Mouse (Mus musculus): ENCODE measurements around the gene Rnd3.

The Rnd3 gene

DNA sequence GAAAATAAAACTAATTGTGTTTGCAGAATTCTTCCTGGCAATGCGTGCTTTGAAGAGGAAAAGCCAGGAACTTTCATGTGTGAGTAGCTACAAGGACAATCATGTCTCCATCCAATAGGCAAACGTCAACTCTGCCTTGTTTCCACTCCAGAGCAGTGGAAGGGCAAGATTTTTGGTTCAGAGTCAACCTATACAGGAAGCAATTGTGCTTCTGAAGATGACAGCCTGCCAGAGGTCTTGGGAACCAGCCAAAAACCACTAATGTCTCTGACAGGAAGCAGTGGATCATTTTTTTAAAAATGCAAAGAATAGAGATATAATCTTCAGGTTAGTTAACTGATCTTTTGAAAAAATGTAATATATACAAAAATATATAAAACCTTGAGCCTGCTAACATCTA lies 38.6 kb downstream of the Rnd3 start:
- peak; percentile 40 for DNase-seq

DNA sequence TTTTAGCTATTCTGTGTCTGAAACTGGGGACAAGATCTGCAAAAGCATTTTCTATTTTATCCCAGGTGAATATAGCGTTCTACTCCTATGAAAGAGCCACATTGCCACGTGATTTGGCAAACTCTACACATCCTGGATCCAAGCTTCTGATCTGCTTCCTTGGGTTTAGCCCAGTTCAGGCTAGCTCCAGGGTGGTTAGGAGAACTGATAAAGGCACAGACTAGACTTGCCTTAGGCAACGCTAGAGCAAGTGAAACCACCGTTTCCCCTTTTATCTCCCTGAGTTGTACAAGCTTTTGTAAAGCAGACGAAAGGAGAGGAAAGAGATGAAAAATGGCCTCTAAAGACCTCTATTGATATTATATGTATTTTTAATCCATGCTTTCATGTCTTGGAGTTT lies 40.3 kb downstream of the Rnd3 start:
- DNase-seq, result no peak

DNA sequence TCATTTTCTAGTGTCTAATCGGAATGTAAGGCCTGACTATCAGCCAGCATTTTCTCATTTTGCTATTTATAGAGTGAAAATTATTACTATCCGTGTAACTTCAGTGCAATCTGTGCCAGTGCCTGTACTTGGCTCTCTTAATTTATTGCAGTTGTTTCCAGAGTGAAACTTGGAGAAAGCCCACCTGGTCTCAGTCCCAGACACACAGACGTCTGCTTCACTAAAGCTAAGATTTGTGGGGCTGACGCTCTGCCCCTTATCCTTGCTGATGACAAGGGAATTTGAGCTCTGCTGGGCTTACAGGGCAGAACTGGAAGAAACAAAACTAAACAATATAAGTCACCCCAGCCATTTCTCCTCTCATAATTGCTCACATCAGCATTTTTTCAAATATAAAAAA lies 47.7 kb downstream of the Rnd3 start:
- peak; percentile 49 for DNase-seq

DNA sequence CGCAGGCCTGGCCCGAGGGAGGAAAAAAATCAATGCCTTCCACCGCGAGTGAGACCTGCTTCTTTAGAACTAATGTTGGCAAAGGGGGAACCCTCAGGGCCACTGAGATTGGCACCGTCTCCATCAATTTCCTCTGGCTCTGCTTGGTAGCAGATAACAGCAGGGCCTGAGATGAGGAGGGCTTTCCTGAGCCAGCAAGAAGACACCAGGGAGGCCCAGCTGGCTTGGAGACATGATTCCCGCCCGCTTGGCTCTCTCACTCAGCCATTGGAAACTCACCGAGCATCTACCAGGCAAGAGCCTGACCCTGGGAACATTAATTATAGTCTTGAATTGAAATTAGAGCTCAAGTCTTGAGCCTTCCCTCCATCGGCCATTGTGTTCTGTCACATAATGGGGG lies 48.9 kb downstream of the Rnd3 start:
- DNase-seq, result no peak

DNA sequence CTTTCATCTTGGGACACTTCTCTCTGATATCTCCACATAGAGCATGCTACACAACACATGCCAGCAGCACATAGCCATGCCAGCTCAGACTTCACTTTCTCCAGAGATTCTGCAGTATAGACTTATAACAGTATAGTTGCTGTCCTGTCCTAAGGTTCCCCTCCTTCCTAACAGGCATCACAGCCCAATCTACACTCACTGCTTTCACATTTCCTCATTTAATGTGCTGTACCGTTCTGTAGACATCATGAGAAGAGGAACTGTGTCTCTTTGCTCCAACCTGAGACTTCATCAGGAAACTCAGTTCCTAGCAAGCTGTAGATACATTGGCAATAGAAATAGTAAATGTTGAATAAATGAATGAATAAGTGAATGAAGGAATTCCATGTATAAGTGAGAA lies 49.7 kb downstream of the Rnd3 start:
- DNase-seq, result no peak

DNA sequence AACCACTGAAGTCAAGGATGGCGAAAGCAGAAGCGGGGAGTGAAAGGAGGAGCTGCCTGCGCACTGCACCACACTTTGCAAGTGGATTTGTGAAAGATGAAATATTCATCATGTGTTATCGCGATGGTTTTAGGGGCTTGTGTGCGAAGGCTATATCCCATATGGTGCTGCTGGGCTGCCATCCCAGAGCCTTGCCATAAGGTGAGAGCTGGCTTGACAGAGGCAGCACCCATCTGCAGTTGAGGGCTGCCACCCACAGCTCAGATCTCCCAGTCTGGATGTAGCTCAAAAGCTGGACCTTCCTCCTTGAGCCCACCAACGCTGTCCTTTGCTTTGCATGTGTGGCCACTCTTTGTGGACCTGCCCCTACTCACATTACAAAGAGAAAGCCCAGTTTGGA lies 58.2 kb downstream of the Rnd3 start:
- DNase-seq, result no peak

DNA sequence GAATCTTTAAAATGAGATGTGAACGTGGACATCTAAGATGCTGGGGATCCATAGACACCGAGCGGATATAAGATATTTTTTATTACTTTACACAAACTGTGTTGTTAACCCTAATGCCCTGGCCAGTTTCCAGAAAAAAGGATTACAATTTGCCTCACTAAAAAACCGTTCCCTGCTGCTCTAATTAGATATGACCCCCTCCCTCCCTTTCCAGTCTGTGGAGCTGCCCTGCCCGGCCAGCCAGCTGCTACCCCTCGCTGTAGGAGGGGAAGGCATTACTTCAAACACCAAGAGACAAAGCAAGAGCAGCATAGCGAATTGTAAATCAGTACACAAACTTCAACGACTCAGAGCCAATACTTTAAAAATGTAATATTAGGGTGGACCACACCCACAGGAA lies 58.9 kb downstream of the Rnd3 start:
- DNase-seq, result no peak

DNA sequence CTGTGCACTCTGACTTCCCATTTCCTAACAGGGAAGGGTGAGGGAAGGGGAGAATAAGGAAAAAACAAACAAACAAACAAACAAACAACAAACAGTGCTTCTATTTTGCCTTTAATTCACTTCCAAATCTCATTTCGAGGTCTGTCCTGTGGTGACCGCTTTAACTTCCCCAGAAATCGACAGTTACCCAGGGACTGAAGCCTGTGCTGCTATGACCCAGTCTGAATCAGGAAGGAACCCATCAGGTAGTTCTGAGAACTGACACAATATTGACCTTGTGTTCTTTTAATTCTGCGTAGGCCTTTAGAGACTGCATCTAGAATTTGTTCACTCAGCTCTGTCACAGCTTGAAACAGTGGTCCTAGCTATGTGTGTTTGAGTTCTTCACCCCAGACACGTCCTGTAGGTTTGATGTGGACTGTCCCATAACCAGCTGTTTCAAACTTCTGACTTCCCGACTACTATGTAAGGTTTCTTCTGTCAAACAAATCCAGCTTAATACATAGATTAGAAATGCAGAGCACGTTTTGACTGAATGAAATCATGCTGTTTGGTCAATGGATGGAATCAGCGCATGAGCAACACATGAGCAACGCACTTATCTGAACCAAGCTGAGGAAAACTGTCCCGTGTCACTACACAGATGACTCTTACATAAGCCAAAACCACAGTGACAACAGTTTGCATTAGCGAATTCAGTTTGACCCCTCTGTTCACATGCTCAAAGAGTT lies 59.9 kb downstream of the Rnd3 start:
- no peak for DNase-seq

DNA sequence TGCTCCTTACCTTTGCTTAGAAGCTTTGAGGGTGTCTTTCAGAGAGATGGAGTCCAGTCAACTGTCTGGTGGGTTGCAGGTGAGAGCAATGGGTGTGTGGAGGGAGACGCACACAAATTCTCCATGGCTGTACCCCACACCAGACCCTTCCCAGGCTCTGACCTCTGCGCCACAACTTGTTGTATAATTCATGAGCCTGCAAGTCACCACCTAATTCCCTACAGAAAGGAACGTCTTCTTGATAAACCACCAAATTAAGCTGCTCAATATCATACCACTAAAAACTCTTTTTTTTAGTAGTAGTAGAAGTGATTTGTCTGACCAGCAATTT lies 60.8 kb downstream of the Rnd3 start:
- no peak for DNase-seq

DNA sequence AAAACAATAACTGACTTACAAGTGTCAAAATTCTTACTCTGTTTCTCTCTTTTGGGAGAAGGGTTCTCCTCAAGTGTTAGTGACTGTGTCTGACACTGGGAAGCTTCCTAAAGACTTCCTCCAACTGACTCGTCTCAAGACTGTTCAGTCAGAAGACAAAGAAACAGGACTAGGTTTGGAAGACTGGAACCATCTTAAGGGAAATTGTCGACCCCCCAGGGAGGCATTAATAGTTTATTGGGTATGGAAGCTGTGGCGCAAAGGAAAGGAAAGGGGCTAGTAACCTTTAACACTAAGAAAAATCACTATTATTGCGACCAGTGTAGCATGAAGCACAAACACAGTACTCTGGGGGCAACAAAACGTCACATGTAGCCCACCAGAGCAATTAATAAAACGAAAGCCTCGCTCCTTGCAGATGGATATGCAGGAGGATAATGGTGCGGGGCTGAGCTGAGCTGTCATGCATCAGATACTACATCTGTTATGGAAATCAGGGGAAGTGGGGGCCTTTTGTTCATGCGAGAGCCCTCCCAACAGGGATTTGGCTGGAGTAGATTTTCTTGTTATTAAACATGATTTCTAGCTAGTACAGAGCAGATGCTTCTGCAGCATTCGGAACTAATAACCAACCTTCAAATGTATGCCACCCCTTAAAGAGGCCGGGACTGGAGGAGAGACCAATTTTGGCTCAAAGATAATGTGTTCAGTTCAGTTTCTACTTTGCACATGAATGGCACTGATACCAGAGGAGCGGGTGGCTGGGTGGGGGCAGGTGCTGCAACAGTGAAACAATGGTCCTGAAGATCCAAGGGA lies 61.4 kb downstream of the Rnd3 start:
- DNase-seq, result no peak

DNA sequence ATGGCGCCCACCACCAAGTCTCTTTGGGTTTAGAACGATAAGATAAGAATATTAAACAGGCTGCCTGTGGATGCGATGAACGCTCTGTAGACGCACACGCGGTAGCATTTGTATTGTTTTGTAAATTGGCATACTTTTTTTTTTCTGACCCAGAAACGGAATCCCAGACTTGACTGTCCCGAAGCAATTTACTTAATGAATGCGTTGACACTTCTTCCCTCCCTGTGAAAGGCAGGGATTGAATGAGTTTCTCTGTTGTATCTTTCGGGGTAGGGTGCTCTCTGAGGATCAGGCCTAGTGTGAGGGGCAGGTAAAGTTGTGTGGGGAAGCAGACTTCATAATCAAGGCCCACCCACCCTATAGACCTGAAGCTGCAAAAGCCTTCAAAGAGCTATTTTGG lies 63.8 kb downstream of the Rnd3 start:
- DNase-seq, result no peak

DNA sequence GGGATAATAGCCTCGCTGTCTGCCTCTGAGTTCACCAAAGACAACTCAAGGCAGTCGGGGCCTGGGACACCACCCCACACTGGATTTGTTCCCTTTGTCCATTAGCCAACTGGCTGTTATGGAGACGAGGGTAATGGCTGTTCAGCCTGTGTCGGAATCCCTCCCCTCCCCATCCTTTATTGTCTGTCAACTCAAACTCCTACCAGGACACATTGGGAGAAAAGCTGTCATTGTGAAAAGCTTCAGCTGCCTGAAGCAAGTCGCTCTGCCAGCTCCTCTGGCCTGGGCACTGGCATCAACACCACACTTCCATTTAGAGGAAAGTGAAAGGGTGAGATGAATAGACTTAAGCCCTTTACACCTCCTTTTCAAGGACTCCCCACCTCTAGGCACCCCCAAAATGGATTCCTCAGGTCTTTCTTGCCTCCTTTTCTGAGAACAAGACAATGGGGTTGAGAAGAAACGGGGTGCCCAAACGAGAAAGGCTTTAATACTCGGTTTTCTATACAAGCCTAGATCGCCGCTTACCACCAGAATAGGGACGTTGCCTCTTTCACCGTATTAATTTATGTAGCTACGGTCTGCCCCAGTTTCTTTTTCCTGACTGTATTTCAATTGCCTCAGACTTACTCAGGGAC lies 66.1 kb downstream of the Rnd3 start:
- no peak for DNase-seq

All from lung, postnatal 36 days (tissue).